Mouse (Mus musculus) midbrain, postnatal 0 days (tissue): ENCODE results near the gene Exd1. TPM values are rescaled to one million over a fixed set of nuclear protein-coding genes. Genes with fewer than 3 reads are reported as not detected.

ENCODE experiments used
- ATAC-seq: fragments of 200-750 bp; cut with Nextera tagmentation; 2 replicates; pipeline ENCODE4 v1.8.0; 2017; ENCODE audit warnings: moderate number of reproducible peaks, mild to moderate bottlenecking, moderate TSS enrichment, moderate library complexity; ENCODE audit not compliant: low FRiP score
- DNase-seq: peaks from one replicate; pipeline ENCODE4 v3.0.0-alpha.2; 2015; ENCODE audit warnings: low spot score
- H3K27ac ChIP-seq: fragments of 300-500 bp; sonication (generic); 2 replicates; pipeline ENCODE4 v1.5.1; 2014; ENCODE audit warnings: low read depth, mild to moderate bottlenecking, low read length, mixed read lengths
- H3K27me3 ChIP-seq: fragments of 300-500 bp; sonication (generic); 2 replicates; pipeline ENCODE4 v1.6.1; 2014; ENCODE audit warnings: low read length, control low read depth, mixed read lengths; ENCODE audit not compliant: insufficient read depth
- H3K36me3 ChIP-seq: fragments of 300-500 bp; sonication (generic); 2 replicates; pipeline ENCODE4 v1.6.1; 2014; ENCODE audit warnings: low read length, control low read depth, mixed read lengths; ENCODE audit not compliant: insufficient read depth
- H3K4me1 ChIP-seq: fragments of 300-500 bp; sonication (generic); 2 replicates; pipeline ENCODE4 v1.6.1; 2014; ENCODE audit warnings: mild to moderate bottlenecking, control low read depth, antibody characterized with exemption, low read length, mixed read lengths; ENCODE audit not compliant: insufficient read depth
- H3K4me2 ChIP-seq: fragments of 300-500 bp; sonication (generic); 2 replicates; pipeline ENCODE4 v1.6.1; 2014; ENCODE audit warnings: low read depth, mild to moderate bottlenecking, low read length, mixed read lengths; ENCODE audit not compliant: poor library complexity, severe bottlenecking
- H3K4me3 ChIP-seq: fragments of 300-500 bp; sonication (generic); 2 replicates; pipeline ENCODE4 v1.5.1; 2014; ENCODE audit warnings: low read depth, mild to moderate bottlenecking, low read length, moderate library complexity
- H3K9ac ChIP-seq: fragments of 300-500 bp; sonication (generic); replicated peaks from 2 replicates; pipeline ENCODE4 v1.6.1; 2014; ENCODE audit warnings: mild to moderate bottlenecking, low read length, moderate library complexity, mixed read lengths; ENCODE audit not compliant: poor library complexity, severe bottlenecking
- H3K9me3 ChIP-seq: fragments of 300-500 bp; sonication (generic); 2 replicates; pipeline ENCODE4 v1.6.1; 2016; ENCODE audit warnings: low read length, control low read depth
- CTCF ChIP-seq: IDR thresholded peaks from 2 replicates; pipeline ENCODE4 v1.5.1; 2016; ENCODE audit warnings: antibody characterized with exemption, mild to moderate bottlenecking
- WGBS: fragments of 180-500 bp; shearing (Covaris S2); extraction: QIAGEN DNeasy Blood & Tissue Kit; methylation state at CpG from one replicate; pipeline ENCODE4 v1.1.7; 2014; 5-methylcytosine and 5-hydroxymethylcytosine counted together
- polyA plus RNA-seq: library from polyadenylated mRNA; unstranded; fragments of >200 nt; fragmentation: Nextera tagmentation; extraction: Ambion mirVana; gene quantifications from 2 replicates; pipeline ENCODE4 v1.2.1, GENCODE M21; 2015
- total RNA-seq: library from RNA; depleted of rRNA; stranded (reverse); fragments of >200 nt; gene quantifications from 2 replicates; pipeline ENCODE4 v1.2.3, GENCODE M21; 2014; rRNA removed

The Exd1 gene
- total RNA-seq (0.93 and 2.3 TPM in 2 replicates), polyA plus RNA-seq (0.84 and 0.91 TPM in 2 replicates)

DNA sequence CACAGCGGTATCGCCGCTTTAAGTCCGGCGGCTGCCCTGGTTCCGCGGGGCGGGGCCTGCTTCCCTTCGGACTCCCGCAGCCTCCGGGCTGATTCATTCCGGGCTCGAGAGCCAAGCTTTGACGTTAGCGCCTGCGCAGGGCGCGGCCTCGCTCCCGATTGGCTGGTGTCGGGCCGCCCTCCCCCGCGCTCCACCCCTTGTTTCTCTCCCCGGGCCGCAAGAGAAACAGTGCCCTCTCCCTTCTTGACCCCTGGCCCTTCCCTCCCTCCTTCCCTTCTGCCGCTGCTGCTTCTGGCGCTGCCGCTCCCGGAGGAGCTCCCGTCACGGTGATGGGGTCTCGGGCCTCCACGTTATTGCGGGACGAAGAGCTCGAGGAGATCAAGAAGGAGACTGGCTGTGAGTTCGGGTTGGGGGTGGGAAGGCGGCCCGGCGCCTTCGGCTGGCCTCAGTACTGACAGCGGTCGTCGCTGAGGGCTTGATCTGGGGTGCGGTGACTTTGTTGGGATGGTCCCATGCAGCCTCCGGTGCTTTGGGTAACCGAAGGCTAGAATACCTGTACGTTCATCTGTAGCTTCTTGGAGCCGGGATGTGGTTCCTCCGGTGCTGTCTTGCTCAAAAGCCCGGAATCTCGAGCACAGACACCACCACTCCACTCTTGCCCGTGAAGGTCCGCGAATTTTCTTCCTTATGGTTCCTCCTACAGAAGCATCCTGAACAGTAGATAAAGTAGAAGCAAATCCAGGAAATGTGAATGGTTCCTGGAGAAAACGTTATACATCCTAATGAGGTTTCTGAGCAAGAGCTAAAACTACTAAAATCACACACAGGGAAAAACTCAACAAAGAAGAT, at the start of gene Exd1, which contains the start of gene Chp1:
Exd1 (minus strand) TSS at position 106 of the 849 bp plus-strand sequence.
Chp1 (plus strand) TSS at position 176 of the 849 bp plus-strand sequence.
- Histone ChIP-seq H3K27ac (peak within 1 kb of the TSS; percentile 72), H3K4me2 (peak within 1 kb of the TSS; percentile 70), H3K9ac (peak within 1 kb of the TSS; percentile 77), H3K4me3 (peak within 1 kb of the TSS; percentile 76), H3K9me3 (no peaks in the 10 kb centered on the region), H3K36me3 (no peaks in the 10 kb centered on the region), H3K27me3 (no peaks in the 10 kb centered on the region), H3K4me1 (peaks cover 11% of the 10 kb centered on the region)
- no peak for TF ChIP-seq CTCF
- ATAC-seq (peak; percentile 97), DNase-seq (peak; percentile 99)
- under 1% methylated on average over 56 of the region's 57 CpGs for WGBS

DNA sequence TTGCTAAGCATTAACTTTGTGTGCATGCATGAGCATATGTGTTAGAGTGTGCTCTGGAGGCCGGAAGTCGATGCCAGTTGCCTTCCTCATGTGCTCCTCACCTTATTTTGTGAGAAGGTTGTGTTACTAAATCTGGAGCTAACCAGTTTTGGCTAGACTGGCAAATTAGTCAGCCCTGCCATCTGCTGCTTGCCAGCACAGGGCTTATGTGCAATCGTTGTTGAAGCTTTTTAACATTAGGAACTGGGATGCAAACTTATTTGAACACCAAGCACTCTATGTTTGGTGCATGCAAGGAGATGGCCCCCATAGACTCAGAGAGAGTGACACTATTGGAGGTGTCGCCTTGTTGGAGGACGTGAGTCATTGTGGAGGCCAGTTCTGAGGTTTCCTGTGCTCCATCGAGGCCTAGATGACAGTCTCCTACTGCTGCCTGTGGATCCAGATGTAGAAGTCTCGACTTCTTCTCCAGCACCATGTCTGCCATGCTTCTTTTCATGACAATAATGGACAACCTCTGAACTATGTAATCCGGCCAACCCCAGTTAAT, 49.4 kb upstream of the Exd1 start:
- no peak for TF ChIP-seq CTCF
- H3K36me3 ChIP-seq = peaks cover 14% of the 10 kb centered on the region
- no peak for DNase-seq
- H3K27ac ChIP-seq = no peak overlapping the region
- no peaks in the 10 kb centered on the region for H3K9me3 ChIP-seq
- no peak overlapping the region for H3K9ac ChIP-seq
- no peak for ATAC-seq
- H3K4me1 ChIP-seq = no peaks in the 10 kb centered on the region
- no peak overlapping the region for H3K4me3 ChIP-seq
- H3K4me2 ChIP-seq = no peak overlapping the region
- H3K27me3 ChIP-seq = no peaks in the 10 kb centered on the region
- WGBS = 93% methylated on average over 8 of the region's 8 CpGs

DNA sequence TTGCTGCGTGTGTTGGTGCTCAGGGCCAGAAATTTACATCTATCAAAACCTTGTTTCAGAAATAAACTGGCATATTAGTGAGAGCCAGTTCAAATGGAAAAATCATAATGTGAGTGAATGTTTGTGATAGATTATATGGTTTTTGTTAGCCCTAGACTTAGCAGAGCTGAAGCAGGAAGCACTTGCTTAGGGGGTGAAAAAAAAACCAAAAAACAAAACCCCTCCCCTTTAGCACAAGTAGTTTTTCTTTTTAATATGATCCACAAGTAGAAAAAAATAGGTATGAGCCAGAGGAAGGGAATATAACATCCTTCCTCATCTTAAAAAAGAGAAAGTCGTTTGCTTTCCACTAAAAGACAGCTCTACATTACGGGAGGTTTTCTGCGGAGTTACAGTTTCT, 47.9 kb upstream of the Exd1 start:
- ATAC-seq (no peak), DNase-seq (no peak)
- H3K4me3 ChIP-seq = peak overlapping the region; percentile 95

DNA sequence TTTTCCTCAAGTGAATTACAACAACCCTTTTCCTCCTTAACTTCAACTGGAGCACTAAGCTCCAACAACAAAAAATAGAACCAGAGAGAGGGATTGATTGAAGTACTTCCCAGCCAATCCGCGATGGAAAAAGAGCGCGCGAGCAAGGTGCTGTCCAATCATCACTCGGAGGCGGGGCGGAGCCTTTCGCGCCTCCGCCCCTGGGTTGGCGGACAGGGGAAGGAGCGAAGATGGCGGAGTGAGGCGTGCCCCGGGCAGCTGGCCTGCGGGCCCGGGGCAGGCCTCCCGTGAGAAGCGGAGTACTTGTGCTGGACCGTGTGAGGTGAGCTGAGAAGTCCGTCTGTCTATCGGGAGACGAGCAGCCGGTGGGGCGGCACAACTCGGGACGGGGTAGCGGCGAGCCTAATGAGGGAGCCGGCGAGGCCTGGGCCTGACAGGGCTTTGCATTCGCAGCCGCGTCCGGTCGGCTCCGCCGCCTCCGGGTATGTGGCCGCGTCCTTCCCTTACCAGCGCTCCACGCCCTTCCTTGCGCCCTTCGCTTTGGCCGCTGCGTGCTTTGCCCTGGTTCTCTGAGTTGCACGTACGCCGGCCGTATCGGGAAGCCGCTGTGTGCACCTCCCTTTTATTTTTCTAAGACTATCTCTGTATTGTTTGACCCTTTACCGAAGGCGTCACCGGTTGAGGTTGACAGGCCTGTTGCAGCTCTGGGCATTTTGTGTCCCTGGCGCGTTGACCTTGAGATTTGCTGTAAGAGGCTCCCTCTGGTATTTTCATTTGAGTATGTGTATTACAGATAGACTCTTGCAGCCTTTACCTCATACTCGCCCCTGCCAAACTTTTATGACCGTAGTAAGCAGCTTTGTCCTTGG, 46.9 kb upstream of the Exd1 start:
- no peak; the same call in 1 of the 2 replicates for TF ChIP-seq CTCF
- whole genome bisulfite sequencing = under 1% methylated on average over 56 of the region's 61 CpGs
- no peaks in the 10 kb centered on the region for H3K4me1 ChIP-seq

More for the DNA sequence above, 47.9 kb upstream of the Exd1 start:
- H3K27me3 ChIP-seq = no peaks in the 10 kb centered on the region
- 37% methylated on average over 4 of the region's 4 CpGs for WGBS
- peak overlapping the region; percentile 60 for H3K4me2 ChIP-seq
- TF ChIP-seq CTCF = no peak
- no peaks in the 10 kb centered on the region for H3K4me1 ChIP-seq
- H3K36me3 ChIP-seq = peaks cover 15% of the 10 kb centered on the region
- no peaks in the 10 kb centered on the region for H3K9me3 ChIP-seq
- H3K9ac ChIP-seq = peak overlapping the region; percentile 92
- H3K27ac ChIP-seq = no peak overlapping the region

DNA sequence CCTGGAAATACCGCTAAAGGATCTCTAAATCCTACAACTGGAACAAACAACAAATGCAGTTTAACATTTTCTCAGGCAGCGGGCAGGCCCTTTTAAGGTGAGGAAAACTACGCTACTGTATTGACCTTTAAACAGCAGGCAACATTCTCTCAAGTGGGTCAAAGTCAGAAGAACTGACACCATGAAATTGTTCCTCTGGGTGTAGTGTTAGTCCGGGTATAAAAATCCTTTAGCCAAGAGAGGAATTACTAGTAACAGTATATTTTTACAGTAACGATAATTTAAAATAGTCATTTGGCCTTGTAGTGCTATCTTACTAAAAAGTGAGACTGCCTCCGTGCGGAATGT, 46.3 kb upstream of the Exd1 start:
- ATAC-seq = peak; percentile 25; the same call in 1 of the 2 replicates
- H3K27me3 ChIP-seq = no peaks in the 10 kb centered on the region
- DNase-seq = no peak
- H3K4me3 ChIP-seq = peak overlapping the region; percentile 95
- H3K4me2 ChIP-seq = peak overlapping the region; percentile 60
- H3K4me1 ChIP-seq = no peaks in the 10 kb centered on the region
- no peaks in the 10 kb centered on the region for H3K9me3 ChIP-seq
- TF ChIP-seq CTCF = peak; percentile 45; the same call in 1 of the 2 replicates
- H3K27ac ChIP-seq = peak overlapping the region; percentile 83
- WGBS = 5% methylated on average over 7 of the region's 7 CpGs
- no peak overlapping the region for H3K9ac ChIP-seq
- H3K36me3 ChIP-seq = peaks cover 12% of the 10 kb centered on the region; the same call in 1 of the 2 replicates

More for the DNA sequence above, 46.9 kb upstream of the Exd1 start:
- Histone ChIP-seq H3K36me3 (peaks cover 12% of the 10 kb centered on the region; the same call in 1 of the 2 replicates), H3K27me3 (no peaks in the 10 kb centered on the region), H3K4me3 (peak overlapping the region; percentile 95), H3K9ac (peak overlapping the region; percentile 92), H3K4me2 (peak overlapping the region; percentile 60), H3K27ac (peak overlapping the region; percentile 83), H3K9me3 (no peaks in the 10 kb centered on the region)
- DNase-seq (peak; percentile 98), ATAC-seq (peak; percentile 98)
